Mouse (Mus musculus) right cerebral cortex, postnatal 4 days (tissue): ENCODE data around the gene Olfml1.

Source experiments
- DNase-seq: peaks from one replicate; pipeline ENCODE4 v3.0.0-alpha.2; 2022

Olfml1 gene

DNA sequence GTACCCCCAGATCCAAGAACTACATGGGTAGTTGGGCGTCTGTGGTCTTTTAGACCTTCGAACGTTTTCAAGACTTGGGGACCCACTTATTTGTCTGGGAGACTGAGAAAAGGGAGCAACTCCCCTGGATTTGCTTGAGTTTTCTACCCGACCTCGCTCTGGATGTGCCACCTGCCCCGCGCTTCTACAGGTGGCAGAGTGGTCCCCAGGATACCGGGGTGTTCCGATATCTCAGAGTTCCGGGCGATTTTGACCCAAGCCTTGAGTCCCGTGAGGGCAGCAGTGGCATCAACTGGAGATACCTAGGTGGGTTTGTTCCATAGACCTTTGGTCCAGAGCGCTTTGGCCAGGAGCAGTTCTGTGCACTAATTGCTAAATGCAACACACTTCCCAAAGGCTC, 28.2 kb downstream of the Olfml1 start:
- DNase-seq: no peak

DNA sequence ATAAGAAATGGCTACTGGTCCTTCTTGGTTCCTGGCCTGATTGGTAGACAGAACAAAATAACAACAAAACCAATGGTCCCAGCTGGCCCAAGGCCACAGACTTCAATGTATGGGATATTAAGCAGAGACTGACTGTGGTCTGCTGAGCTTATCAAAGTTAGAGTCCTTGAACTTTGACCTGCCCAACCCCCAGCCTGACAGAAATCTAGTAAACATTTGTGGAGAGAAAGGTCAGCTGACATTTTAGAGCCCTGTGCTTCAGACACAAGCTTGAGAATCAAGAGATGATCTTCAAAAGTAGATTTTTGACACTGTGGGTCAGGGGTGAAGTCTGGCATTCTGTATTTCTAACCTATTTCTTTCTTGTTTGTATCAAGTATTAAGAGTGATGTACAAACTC, 29.5 kb downstream of the Olfml1 start:
- DNase-seq: no peak

DNA sequence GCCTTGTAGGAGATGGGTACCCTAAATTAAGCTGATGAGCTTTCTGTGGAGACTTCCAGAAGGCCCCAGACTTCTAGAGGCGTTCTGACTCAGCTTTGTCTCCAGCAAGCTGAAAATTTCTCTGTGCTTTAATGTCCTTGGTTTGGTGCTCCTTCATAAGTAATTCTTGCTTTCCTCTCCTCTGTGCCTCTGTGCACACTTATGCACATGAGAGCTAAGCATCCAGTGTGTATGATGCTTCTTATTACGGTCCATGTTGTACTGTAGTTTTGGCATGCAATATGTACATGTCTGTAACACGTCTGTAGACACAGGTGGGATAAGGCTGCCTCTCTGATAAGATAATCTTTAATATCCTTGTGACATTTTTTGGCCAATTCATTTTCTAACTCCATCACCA, 30.7 kb downstream of the Olfml1 start:
- no peak for DNase-seq

DNA sequence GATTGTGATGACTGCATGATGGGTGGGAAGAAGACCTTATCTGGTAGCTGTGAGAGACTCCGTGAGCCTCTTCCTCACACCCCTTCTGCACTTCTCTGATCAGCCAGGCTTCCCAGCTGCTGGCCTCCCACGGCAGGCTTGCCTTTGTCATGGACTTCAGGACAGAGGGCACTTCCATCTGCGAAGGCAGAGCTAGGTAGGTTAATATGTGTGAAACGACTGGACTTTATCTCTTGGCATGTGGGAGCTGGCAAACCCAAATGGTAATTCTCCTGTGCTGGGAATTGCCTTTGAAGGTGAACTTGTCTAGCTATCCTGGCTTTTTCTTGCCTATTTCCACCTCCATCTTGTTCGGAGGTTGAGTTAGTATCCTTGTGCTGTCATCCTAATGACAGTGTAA, 33.4 kb downstream of the Olfml1 start:
- DNase-seq: no peak

DNA sequence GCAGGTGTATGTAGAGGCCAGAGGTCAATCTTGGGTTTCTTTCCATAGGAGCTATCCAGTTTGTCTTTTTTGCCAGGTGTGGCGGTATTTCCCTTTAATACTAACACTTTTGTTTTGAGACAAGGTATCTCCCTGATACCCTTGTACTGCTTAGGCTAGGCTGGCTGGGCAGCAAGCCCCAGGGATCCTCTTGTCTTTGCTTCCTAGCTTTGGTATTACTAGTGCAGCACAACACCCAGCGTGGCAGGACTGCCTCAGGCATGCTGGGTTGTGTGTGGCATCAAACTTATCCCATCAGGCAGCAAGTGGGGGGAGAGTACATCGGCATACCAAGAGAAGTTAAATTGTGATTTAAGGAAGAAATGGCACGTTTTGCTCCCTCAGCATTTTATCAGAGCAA, 35.3 kb downstream of the Olfml1 start:
- DNase-seq: no peak

DNA sequence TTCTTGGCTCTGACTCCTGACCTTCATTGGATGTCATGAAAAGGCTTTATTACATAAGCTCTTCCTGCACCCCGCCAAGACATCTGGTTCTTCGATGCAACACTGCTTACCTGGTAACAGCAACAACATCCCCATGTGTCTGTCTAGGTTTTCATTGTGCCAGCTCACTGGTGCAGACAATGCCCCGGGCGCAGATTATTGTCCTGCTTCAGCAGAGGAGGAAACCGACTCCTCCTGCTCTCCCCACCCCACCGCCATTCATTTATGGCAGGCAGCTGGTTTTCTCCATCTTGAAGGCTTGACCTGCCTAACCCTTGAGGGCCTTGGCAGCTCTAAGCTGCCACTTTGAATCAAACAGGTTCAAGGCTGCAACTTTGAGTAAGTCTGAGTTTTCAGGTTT, 35.7 kb downstream of the Olfml1 start:
- DNase-seq: no peak

DNA sequence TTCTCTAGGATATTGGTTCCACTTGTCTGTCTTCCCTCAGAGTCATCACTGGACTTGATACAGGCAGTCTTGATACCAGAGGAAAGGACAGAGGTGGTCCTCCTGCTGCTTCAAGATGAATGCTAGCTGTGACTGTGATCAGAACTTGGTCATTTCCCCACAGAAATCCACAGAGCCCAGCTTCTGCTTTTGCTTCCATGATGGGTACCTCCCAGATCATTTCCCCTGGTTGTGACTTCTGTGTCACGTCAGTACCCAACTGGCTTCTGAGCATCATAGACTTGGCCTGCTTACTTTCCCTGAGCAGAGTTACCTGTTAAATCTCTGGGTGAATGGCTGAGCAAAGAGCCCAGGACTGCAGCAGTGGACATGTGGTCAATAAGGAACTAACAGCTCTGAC, 40.5 kb downstream of the Olfml1 start:
- no peak for DNase-seq

DNA sequence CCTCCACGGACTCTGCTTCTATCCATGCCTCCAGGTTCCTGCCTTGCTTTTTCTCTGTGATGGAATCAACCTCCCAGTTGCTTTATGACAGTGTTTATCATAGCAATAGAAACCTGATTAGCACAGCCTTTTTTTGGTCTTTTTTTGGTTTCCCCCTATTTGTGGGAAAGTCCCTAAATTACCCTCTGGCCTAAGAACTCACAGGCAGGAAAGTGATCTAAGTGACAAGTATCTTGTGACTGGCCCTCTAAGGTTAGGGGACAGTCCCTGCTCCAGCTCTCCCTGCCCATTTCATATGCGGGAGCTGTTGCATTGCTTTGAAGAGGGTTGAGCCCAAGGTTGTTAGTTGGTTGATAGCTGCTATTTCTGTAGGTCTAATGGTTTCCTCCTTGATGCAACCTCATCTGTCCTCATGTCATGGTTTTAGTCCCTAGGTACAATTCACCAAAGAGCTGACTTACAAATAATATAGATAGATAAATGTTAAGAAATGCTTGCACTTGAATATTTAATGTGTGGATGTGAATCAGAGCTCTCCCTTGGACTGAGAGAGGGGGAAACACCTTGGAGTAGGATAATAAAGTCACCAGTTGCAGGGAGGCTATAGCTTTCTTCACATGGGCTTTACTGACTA, 42.5 kb downstream of the Olfml1 start:
- no peak for DNase-seq

DNA sequence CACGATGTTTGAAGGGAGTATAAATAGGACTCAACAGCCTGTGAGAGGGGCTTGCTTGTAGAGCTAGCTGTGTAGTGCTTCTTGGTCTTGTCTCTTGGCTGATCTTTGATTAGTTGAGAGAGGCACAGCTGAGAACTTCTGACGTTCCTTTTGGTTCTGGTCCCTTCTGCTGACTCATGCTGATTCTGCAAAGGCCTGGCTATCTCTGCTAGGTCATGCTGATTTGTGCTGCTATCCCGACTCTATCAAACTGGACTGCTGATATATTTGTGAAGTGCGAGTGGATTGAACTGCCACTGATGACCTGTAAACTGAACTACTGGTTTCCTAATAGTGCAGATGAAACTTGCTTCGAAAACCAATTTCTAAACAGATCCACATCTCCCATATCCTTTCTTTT, 43.6 kb downstream of the Olfml1 start:
- DNase-seq: no peak

DNA sequence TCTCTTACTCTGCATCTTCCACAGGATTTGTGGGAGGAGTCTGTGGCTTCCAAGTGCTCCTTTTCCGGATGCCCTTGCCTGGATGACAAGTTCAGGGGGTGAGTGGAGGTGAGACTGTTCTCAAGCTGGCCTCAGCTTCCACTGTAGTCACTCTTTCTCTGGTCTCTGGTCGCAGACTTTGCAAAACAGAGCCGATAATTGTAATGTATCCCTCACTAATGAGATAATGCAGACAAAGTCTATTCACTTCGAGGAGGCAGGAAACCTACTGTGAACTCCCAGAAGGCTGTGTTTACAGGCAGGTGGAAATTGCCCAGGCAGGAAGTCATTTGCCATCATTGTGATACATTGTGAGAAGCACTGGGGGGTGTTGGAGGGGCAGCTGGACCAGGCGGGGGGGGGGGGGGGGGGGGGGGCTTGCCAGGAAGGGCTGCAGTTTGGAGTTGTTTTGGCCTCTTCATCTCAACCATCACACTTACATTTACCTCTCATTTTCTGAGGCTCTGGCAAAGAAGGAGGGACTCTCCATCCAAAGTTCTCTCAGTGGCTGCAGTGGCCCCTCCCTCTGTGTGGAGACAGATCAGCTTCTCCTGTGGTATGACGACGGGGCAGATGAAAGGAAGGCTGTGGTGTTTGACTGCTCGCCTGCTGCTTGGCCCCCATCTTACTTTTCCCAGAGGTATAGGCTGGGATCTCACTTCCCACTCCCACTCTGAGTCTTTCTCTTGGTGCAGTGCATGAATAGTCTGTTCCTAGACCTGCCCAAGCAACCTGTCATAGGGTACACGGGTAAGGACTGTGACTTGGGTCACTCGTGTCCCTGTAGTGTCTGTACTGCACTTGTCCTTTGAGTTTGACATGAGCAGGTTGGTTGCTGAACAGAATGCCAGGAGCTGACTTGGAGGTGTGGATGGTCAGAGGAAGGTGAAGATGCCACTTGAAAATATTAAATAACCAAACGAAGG, 51.1 kb downstream of the Olfml1 start:
- DNase-seq: no peak

DNA sequence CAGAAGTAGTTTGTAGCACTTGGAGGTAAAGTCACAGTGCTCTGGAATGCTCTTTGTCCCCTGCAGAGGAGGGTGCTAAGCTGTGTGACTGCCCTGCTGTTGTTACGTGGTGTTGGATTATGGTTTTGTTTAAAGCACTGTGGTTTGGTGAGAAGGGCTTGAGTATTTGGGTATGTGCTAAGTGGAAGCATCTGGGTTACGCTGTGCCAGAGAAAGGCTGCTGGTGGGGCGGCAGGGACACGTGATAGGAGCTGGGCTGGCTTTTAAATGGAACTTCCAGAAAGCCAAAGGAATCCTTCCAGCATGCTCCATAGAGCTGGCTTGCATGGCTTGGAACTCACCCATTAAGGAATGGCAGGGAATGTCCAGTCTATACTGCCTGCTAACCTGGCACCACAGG, 52.0 kb downstream of the Olfml1 start:
- no peak for DNase-seq

DNA sequence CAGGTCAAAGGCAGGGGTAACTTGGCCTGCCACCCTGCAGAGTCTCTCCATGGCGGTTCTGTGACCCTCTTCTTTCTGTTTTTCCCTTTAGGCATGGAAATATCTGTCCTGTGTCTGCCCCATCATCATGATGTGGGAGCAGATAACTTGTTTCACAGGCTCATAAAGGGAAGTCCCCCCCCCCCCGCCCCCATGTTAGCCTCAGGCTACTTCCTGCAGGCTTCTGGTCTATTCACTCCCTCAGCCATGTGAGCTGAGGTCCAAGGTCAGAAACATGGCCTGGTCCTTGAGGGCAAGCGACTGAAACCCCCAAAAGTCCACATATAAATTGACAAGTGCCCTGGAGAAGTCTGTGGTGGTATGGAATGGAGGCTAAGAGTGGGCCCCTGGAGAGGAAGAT, 52.9 kb downstream of the Olfml1 start:
- no peak for DNase-seq

DNA sequence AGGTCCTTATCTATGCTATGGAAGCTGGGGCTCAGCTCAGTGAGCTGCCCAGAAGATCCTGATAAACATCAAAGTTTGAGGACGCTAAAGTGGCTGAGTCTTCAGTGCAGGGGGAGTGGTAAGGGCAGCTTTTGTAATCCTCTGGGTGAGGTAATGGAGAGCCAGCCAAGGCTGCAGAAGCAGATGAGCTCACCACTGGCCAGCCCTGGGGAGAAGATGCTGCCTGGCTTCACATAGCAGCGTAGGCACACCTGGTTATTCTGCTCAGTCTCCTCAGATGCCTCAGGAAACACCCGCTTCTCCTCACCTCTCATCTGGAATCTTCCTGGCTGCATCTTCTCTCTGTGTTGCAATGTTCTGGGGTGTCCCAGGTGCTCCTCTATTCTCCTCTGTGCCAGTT, 57.2 kb downstream of the Olfml1 start:
- DNase-seq: no peak

DNA sequence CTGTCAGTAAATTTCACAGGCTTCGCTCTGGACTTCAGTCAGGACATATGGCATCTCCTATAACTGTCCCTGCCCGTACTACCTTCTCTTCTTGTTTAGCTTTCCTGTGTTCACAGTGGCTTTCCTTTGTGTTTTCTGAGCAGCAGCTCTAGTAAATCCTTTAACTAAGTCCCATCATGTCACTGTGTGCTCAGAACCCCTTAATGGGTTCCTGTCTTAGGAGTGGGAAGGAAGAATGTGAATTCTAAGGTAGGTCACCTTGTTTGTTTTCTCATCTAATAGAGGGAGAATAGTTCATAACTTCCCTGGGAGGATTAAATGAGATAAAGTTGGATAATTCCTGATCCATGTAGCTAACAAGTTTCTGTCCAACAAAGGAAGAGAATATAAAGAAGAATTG, 57.8 kb downstream of the Olfml1 start, which contains the start of gene 5330417H12Rik:
5330417H12Rik (minus strand) TSS at position 101 of the 400 bp plus-strand sequence.
- DNase-seq: no peak

DNA sequence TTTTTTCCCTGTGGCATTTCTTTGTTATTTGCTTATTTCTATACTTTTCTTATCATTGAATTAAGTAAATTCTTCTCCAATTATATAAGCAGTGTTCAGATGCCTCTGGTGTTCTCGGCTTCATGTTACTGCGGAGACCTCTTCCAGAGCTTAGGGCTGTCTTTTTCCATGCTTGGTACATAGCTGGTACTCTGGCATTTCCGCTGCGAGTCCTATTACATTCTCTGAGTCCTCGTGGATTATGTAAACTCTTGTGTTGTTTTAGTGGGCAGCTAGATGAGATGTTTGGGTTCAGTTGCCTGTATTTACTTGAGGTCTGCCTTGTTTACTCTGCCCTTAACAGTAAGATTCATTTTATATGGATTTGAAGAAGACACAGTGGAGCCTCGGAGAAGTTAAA, 58.5 kb downstream of the Olfml1 start:
- DNase-seq: no peak

DNA sequence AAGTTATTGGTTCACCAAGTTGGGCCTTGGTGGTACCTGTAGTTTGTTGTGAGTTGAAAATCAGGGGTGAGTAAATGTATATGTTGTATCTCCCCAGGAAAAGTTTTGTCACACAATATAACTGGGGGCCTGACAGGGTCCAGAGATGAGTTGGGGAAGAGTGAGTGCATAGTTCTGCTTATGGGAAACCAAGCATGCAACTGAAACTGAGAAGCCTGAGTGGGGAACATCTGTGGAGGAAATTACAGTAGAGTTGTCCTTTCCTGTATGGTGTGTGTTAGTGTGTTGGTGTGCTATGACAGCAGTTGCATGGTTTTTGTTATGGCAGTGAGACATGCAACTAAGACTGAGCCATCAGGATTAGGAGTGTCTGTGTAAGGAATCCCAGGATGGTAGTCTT, 61.1 kb downstream of the Olfml1 start:
- no peak for DNase-seq

DNA sequence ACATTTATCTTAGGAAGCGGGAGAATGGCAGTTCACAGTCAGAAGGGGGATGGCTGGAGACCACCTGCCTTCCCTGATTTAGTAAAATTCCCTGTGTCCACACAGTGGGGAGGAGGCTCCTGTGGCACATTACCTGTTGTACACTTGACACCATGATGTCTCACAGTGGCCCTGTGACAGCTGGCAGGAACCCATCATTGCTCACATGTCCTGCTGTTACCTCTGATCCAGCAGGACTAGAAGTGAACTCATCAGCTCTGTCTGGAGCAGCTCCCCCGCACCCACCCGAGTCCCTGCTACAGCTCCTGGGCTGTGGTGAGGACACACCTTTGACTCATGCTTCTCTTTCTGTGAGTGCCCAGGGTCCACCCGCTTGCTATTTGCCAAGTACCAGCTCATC, 66.0 kb downstream of the Olfml1 start:
- DNase-seq: no peak

DNA sequence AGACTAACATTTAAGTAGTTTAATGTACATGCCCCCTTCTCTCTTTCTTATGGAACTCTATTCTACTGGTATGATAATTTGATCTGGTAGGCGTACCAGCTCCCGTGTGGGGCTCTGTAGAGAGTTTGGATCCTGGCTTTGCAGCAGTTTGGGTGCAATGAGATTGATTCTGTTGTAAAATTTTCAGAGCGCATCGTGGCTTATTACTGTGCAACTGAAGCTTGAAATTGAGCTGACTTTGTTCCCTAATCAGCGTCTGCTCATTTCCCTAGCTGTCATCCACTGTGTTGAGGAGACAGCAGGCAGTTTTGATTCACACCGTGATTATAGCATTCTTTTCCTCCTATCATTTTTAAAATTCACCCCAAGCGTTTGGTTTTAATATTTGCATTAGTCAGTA, 70.2 kb downstream of the Olfml1 start:
- DNase-seq: no peak

DNA sequence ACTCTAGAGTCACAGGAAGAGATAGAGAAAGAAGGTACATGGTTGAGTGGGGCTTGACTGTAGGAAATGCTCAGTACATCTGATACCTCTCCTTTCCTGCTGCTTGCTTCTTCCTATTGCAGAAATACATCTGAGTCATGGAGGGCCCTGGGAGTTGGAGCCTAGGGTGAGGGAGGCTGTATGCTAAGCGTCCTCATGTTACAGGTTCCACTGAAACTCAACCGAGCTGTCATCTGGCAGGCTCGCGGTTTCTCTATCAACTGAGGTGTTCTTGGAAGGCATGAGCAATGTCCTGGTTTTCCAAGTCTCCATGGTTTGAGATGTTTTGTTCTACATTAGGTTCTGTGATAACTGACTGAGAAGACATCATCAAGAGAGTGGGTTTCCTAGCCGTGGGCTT, 70.8 kb downstream of the Olfml1 start:
- no peak for DNase-seq
